Mouse (Mus musculus): Measurements from ENCODE around the gene G430095P16Rik.

DNA sequence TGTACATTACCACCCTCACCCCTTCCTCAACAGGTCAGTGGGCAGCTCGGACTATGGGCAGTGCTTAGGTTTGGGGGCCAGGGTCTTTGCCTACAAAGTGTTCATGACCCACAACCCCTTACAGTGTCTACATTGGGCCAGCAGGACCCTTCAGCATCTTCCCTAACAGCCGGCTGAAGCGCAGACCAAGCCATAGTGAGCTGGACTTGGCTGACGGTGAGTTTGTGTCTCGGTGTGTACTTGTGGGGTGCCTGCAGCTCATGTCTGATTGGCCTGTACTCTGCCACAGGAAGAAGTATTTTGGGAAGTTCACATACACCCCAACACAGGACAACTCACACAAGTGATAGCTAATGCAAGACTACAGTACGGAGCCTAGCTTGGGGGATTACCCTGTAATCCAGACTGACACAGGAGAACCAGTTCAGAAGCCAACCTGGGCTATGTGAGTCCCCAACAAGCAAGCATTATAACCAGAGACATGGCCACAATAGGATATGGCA, 19.8 kb upstream of the G430095P16Rik start:
- TF ChIP-seq EP300 (IDR thresholded peaks at IDR 0.05; ENCODE audit: low read depth) (no peak), CTCF (IDR thresholded peaks at IDR 0.05; ENCODE audit: low read depth) (no peak)

All from liver, postnatal 0 days (tissue).